Mouse (Mus musculus): ENCODE results near the gene Cwf19l1.

Cwf19l1 gene

DNA sequence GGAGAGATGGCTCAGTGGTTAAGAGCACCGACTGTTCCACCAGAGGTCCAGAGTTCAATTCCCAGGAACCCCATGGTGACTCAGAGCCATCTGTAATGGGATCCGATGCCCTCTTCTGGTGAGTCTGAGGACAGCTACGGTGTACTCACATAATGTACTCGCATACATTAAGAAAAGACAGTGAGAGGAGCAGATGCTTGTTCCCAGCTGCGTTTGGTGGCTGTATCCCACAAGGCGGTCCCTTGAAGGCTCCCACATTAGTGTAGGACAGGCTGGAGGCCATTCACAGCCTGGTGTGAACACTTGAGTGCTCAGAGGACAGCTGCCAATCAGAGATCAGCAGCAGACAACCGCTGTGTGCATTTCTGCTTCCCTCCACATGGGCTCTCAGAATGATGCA, 24.0 kb downstream of the Cwf19l1 start:
- DNase-seq (ENCODE audit: low spot score in 2 of 2), result no peak

DNA sequence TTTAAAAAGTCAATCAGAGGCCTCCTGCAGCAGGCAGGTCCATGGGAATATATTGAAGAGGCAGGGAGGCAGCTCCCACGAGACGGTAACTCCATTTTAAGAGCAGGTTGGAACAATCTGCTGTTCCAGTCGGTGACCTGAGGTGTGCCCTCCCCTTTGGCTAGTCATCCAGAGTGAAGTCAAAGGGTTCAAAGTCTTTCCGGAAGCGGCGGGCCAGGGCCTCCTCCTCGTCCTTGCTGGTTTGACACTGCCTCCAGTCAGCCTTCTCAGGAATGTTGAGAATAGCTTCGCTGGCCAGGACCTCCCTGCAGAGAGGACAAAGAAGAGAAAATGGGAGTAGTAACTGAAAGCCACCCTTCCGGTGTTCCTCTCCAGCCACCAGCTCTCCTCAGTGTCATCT, 25.3 kb downstream of the Cwf19l1 start:
- no peak for DNase-seq (ENCODE audit: low spot score in 2 of 2)

DNA sequence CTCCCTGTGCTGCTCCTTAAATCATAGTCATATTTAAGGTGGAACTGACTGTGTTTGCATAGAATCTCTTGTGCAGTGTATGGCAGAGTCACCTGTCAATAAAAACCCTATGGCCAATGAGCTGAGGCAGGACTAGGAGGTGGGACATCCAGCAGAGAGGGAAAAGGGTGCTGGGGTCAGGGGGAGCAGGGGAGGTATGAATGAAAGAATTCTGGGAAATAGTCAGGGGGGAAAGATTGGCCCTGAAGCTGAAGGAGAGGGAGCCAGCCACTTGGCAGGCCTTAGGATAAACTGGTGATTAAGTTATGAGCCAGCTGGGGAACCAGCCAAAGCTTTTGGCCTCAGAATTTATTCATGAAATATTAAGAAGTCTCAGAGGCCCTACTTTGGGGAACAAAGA, 26.7 kb downstream of the Cwf19l1 start:
- DNase-seq (ENCODE audit: low spot score in 2 of 2), result peak in 1 of 2 experiments; percentile 37

DNA sequence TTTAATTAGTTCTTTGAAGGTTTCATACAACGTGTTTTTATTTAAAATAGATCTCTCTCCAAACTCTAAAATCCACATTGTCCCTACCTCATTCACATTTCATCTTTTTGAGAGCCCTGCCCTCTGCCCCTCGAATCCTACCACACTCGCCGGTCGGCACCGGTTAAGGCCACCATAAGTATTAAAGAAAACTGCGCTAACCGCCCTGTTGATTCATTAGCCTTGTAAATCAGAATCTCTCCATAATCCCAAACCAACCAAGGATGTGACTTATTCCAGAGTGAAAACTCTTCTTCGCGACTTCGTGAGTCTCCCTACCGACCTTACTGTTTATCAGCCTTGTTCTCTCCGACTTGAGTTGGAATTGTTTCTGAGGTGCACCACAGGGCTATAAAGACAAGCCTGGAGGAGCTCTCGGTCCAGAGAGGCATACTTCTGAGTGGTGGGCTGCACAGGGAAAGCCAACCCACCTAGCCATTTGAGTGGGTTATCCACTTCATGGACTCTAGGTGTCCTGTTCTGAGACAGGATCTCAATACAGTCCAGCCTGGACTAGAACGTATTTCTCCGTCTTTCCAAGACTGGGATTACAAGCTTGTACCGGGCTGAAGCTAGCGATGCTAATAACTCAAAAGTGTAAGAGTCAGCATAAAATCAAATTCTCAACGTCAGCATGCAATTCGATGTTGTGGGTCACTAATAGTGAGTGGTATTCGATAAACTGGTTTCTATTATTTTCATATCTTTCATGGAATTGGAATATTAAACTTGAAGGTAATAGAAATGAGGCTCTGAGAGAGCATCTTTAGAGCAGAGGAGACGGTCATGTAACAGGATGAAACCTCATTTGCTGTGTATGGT, 27.8 kb downstream of the Cwf19l1 start:
- peak in 1 of 2 experiments; percentile 7 for DNase-seq (ENCODE audit: low spot score in 2 of 2)

DNA sequence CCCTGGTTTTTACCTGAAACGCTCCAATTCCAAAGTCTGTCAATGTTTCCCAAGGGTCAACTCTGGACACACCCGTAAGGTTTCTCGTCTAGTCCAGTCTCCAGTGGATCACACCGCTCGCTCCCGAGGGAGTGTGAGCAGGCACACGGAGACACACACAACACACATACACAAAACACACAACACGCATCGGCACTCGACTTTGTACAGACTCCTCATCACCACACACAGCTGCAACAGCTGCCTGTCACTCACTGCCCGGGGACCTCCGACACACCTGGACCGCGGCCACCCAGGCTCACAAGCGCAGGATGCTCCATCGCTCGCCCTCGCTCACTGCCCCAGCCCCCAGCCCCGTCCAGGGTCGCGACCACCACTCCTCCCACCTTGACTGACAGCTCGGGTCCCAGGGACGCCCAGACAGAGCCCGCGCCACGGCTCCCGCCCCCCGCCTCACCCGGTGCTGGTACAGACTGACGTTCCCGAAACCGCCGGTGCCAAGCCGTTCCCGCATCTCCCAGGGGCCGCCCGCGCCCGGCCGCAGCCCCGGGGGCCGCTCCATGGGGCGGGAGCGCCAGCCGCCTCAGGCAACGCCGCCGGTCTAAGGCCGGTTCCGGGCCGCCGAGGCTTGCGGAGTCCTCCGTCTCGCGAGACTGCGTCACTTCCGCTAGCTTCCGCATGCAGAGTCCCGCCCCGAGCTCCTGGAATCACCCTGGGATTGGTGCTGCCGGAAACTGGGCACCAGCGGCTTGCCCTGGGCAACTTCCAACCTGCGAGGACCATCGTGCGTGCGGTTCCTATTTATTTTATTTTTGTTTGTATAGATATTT, 28.6 kb downstream of the Cwf19l1 start, which contains the start of gene Chuk:
TSS of gene Chuk (minus strand) at position 650 of the 830 bp plus-strand sequence.
- DNase-seq (ENCODE audit: low spot score in 2 of 2), result peak; percentile 95 to 98

DNA sequence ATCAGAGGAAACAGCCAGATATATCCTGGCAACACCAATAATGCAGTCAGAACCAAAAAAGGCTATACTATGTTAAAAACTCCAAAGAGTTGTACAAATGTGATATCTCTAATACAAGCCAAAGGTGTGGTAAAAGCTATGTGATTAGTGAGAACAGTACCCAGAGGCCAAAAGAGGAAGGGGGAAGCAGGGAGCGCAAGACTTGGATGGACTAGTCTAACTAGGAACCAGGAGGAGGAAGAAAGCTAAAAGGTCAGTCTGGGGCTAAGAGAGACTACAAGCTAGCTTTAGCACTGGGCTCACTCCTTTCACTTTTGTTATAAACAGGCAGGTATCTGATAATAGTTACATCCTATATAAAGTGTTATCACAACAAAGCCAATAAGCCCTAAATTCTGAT, 31.3 kb downstream of the Cwf19l1 start:
- DNase-seq (ENCODE audit: low spot score in 2 of 2), result no peak

DNA sequence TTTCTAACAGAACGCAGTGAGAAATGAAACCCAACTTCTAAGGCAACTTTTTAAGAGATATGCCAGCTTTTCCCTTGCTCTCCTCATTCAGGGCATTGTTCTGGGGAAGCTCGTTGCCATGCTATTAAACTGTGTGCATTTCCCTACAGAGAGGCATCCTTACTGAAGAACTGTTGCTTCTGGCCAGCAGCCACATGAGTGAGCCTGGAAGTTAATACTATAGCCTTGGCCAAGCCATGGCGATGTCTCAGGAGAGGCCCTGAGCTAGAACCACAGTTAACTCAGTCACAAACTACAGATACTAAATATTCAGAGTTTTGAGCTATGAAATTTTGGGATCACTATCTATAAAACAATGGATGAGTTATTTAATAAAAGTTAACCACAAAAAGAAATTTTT, 32.7 kb downstream of the Cwf19l1 start:
- DNase-seq (ENCODE audit: low spot score in 2 of 2), result no peak

DNA sequence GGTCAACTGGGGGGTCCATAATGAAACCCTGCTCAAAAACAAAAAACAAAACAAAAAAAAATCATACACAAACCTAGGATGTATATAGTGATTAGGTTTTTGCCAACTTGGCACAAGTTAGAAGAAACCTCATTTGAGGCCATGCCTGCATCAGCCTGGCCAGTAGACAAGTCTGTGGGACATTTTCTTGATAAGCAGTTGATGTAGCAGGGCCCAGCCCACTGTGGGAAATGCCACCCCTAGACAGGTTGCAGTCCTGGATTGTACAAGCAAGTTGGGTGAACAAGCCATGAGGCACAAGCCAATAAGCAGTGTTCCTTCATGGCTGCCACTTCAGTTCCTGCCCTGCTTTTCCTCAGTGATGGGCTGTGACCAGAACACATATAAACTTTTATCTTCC, 34.8 kb downstream of the Cwf19l1 start:
- DNase-seq (ENCODE audit: low spot score in 2 of 2), result no peak

DNA sequence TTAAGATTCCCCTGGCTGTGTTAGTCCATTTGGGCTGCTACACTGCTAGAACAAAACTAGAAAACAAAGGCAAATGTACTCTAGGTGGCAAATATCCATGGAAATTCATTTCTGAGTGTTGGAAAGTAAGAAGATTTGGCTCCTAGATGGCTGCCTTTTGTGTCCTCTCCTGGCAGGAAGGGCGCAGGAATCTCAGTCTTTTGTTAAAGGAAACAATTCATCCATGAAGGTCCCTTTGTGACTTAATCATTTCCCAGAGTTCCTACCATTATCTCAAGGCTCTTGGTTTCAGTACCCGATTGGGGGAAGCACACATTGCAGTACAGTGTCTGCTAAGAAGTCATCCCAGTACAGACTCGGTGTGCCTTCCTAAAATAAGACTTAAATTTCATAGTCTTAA, 49.4 kb downstream of the Cwf19l1 start:
- DNase-seq (ENCODE audit: low spot score in 2 of 2), result no peak

DNA sequence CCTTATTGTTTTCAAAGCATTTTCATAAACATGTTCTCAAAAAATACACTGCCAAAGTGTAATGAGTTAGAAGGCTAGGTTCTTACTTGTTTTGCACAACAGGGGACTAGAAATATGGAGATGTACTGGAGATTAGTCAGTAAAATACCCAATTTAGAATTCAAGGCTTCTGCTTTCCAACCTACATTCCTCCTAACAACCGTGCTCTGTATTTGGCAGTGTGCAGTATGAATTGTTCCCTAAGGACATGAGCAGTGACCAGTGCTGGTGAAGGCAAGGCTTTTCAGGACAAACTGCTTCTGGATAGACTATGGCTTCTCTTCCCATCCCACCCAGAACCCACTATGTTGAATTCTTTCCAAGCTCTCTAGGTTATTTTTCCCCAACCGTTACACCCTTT, 54.8 kb downstream of the Cwf19l1 start:
- no peak for DNase-seq (ENCODE audit: low spot score in 2 of 2)

DNA sequence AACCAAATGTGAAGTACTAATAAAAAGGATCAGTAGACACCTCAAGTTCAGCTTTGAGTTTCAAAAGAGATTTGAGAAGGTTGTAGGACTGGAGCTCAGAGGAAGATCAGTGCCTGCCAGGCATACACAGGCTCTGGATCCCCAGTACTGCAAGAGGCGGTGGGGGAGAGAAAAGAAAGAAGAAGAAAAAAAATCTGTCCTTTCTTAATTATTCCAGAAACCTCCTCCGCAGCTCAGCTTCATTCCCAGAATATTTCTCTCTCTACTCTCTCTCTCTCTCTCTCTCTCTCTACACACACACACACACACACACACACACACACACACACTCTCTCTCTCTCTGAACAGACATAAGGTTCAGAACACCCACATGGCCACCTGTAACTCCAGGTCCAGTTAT, 55.7 kb downstream of the Cwf19l1 start:
- DNase-seq (ENCODE audit: low spot score in 2 of 2), result no peak

DNA sequence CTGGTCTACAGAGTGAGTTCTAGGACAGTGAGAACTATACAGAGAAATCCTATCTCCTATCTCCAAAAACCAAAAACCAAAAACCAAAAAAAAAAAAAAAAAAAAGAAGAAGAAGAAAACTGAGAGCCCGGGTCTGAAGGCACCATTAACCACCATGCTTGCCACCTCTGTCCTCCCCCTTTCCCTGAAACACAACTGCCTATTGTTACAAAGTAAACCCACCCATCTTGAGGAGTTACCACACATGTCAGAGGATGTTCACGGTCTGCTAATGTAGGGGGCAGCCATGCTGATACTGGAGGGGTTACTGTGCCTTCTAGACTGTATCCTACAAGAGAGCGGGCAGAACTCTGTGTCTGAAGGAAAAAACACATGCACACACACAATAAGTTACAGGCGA, 58.7 kb downstream of the Cwf19l1 start:
- DNase-seq (ENCODE audit: low spot score in 2 of 2), result no peak

DNA sequence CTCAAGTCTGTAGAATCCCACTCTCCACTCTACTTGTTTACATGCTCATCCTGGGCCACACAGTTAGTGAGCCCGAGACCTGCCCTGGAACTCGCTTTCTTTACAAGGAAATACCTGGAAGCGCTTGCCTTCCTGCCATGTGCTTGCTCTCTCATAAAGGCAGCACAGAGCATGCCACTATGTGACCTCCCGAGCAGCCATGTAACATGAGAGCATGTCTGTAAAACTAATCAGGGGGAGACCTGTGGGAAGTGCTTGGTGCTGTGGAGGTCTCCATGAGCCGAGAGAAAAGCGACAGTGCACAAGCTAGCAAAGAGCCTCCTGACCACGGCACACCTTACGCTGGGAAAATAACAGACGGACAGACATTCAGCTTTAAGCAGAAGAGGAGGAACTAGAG, 59.2 kb downstream of the Cwf19l1 start:
- DNase-seq (ENCODE audit: low spot score in 2 of 2), result no peak

DNA sequence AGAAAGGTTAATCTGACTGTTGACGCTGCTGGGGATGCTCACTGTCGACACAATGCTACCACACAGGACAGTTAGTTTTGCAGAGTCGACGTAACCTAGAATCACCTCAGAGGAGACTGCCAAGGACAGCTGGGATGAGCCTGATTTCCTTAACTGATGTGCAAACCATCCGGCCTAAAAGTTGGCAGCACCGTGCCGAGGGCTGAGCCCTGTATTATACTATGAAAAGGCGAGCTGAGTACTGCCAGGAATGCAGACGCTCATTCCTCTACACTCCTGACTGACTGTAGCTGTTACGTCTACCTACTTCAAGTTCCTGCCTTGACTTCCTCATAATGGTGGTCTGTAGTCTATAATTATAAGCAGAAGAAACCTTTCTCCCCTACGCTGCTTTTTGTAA, 60.7 kb downstream of the Cwf19l1 start:
- DNase-seq (ENCODE audit: low spot score in 2 of 2), result no peak

DNA sequence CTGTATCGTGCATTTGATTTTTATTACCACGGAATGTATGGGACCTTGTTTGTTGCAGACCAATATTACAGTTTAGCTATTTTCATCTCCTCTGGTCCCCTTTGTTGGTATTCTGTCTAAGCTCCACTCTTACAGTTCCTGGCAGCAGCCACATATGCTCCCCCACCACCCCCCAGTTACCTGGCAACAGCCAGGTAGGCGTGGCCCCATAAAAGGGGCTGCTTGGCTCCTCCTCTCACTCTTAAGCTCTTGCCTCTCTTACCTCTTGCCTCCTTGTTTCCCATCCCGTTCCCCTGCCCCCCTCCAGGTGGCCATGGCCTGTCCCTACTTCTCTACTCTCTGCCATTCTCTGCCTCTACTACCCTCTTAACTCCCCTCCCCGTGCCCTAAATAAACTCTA, 64.5 kb downstream of the Cwf19l1 start:
- DNase-seq (ENCODE audit: low spot score in 2 of 2), result no peak

DNA sequence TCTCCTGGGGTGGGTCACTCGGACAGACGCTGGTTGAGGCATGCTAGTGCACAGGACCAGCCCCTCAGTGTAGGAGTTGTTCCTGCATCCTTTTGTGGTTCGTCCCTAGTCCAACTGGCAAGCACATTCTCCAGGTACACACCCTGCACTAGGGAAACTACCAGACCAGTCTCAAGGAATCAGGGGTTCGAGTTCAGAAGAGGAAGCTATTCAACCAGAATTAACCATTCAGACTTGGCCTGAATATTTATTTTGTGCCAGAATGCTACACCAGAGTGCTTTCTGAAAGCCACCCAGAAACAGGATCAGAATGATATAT, 65.8 kb downstream of the Cwf19l1 start:
- DNase-seq (ENCODE audit: low spot score in 2 of 2), result no peak

DNA sequence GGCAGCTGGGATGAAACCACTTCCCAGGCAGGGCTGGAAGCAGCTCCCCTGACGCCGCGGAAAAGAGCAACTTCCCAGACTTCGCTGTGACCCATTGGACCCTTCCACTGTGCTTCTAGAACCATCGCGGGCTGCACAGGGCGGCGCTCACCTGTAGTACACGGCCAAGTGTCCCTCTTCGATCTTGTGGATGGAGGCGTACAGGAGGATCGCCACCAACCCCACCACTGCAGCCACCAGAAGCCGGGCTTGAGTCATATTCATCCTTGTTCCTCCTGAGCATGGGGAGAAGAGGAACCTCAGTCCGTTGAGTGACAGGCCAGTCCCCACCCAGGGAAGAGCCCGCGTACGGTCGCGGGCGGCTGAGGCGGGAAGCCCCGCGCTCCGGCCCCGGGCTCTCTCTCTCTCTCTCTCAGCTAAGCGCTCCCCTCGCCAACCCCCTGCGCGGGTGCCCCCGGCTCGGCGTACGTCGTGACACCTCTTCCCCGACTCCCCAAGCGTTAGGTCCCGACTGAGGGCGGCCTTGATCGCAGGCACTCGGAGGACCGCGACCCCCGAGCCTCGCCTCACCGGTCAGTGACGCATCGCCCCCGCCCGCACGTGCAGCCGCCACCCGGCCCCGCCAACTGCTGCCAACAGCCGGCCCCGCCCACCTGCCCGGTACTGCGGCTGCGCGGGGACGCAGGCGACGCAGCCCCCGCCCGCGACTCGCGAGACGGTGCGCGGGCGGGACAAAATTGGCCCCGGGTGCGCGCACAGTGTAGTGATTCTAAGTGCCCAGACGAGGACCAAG, 66.4 kb downstream of the Cwf19l1 start, which contains the start of gene Erlin1:
TSS of gene Erlin1 (minus strand) at position 665 of the 793 bp plus-strand sequence.
- DNase-seq (ENCODE audit: low spot score in 2 of 2), result peak; percentile 83 to 88

DNA sequence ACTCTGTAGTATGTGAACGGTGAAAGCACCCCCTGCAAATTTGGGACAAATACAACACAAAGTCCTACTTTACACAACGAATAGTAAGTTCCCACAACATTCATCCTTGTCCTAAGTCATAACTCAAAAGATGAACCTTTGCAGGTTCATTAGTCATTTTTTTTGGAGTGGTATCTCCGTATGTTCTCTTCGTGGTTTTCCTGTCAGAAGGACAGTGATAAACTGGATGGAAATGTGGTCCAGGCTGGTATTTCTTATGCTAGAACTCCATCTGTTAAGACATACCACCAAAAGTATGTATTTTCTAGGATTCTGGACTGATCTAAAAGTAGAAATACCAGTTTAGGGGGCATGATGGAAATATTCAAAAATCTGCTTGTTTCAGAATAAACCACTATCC, 67.4 kb downstream of the Cwf19l1 start:
- DNase-seq (ENCODE audit: low spot score in 2 of 2), result no peak

DNA sequence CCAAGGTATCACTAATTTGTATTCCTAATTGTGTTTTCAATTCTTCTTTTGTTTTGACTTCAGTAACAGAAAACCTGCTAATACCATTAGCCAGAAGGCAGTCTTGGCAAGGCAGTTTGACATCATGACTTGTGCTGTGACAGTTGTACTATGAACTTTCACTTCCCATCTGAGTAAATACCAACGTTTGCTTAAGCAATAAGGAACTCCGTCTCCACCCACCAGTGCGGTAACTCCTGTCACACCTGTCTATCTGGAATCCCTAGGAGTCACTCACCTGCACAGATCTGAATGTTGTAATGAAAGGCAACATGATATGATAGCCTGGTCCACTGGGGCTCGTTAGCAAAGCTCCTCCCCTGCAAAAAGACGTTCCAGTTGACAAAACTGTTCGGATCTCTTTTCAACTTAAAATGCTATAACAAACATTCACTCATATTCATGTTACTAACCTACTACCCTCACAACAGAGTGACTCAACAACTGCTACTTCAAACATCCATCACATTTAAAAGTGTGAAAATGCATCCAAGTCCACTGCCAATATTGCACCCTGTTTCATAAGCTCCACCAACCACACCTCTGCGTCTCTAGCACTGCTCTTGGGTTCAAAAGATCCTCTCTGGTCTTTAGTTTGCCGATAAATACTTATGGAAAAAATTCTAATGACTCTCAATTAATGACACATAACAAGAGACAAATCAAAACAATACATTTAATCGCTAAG, 68.2 kb downstream of the Cwf19l1 start:
- peak in 1 of 2 experiments; percentile 16 for DNase-seq (ENCODE audit: low spot score in 2 of 2)

DNA sequence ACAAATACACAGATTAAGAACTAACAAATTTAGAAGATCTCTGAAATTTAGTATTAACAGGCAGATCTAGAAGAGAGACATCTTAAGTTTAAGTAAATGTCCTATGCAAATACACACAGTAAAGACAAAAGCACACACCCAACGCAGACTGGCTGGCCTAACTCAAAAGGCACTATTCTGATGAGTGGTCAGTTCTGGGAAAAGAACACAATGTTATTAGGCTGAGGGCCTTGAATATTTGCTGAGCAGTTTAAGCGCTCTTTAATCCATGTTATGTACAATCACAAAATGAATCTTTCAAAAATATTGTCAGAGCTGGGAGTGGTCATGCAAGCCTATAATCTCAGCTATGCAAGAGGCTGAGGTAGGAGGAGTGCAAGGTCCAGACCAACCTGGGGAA, 70.9 kb downstream of the Cwf19l1 start:
- DNase-seq (ENCODE audit: low spot score in 2 of 2), result no peak

DNA sequence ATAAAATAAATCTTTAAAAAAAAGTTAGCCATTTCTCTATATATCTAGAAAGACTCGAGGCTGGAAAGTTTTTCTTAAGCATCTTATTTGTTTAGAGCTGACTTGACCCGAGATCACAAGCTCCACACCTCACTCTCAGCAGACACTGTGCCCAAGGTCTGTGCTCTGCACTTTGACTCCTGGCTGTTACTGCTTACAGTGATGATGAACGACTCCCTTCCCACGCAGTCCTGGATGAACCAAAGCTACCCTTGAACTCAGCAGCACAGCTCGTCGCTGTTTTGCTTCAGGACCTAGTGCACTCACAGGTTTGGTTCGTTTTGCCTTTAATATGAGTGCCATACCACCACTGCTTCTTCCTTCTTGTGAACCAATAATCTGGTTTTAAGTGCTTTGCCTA, 71.9 kb downstream of the Cwf19l1 start:
- DNase-seq (ENCODE audit: low spot score in 2 of 2), result no peak

All from urinary bladder, postnatal 36 days (tissue).